ENCODE assay signal across 8 mouse cellular contexts in genomic region chr13:34187571-34187970, GRCm38 (mm10). TPM values are rescaled to one million over a fixed set of nuclear protein-coding genes. Genes with fewer than 3 reads are reported as not detected.
A peak's percentile ranks its signal among the peaks of the same experiment; 100 is the strongest.
DNase-seq lines count a peak whose midpoint lies in the region; ATAC-seq lines count a peak whose summit lies in the region.

No protein-coding gene starts in this region.

- DNase-seq in 3T3-L1 (ENCODE audit: low read depth, low spot score), result peak; percentile 87
- DNase-seq in adrenal gland, adult (ENCODE audit: inconsistent age in 2 of 2, low spot score in 1 of 2), result peak; percentile 71 to 90
- peak; percentile 90 for DNase-seq in embryo, embryonic 10.5 days (ENCODE audit: low spot score)
- peak; percentile 61 for DNase-seq in kidney, adult 11 months
- peak; percentile 66 for DNase-seq in left cerebral cortex, postnatal 4 days
- peak; percentile 91 for DNase-seq in midbrain, embryonic 14.5 days
- peak; percentile 30 to 58 for DNase-seq in spleen, adult 18-20 months

- H3K9ac ChIP-seq in midbrain, embryonic 14.5 days (replicated peaks; ENCODE audit: low read length), result no peak overlapping the region

- H3K36me3 ChIP-seq in midbrain, embryonic 14.5 days (ENCODE audit: control insufficient read depth, insufficient read depth, low read length), result peaks cover 47% of the 10 kb centered on the region

- no peak overlapping the region for H3K27ac ChIP-seq in midbrain, embryonic 14.5 days (replicated peaks; ENCODE audit: low read depth, low read length)

- no peaks in the 10 kb centered on the region for H3K9me3 ChIP-seq in midbrain, embryonic 14.5 days (ENCODE audit: control insufficient read depth, low read length)

- H3K4me1 ChIP-seq in midbrain, embryonic 14.5 days (ENCODE audit: control insufficient read depth, insufficient read depth, low read length), result no peaks in the 10 kb centered on the region

- 12% methylated on average over 5 of the region's 5 CpGs for WGBS in midbrain, embryonic 14.5 days

- H3K4me3 ChIP-seq in midbrain, embryonic 14.5 days (replicated peaks; ENCODE audit: low read depth, low read length), result no peak overlapping the region

- intact Hi-C loops in left cerebral cortex, postnatal 4 days (cut with DNase I), result loop anchor here (5.0 to 10.0 kb wide), 2 partner anchors 155 to 677 kb away; no protein-coding TSS in a partner anchor

- no peaks in the 10 kb centered on the region for H3K27me3 ChIP-seq in midbrain, embryonic 14.5 days (ENCODE audit: control insufficient read depth, insufficient read depth, low read length)

- peak; percentile 93 for ATAC-seq in granulocyte monocyte progenitor cell, adult 5-6 weeks (replicated peaks; ENCODE audit: poor library complexity, severe bottlenecking)
- ATAC-seq in midbrain, embryonic 14.5 days (ENCODE audit: low FRiP score, low TSS enrichment), result peak; percentile 86; the same call in 1 of the 2 replicates

- no peak overlapping the region for H3K4me2 ChIP-seq in midbrain, embryonic 14.5 days (ENCODE audit: low read length)

RNA-seq across cellular contexts. Expression of gene Psmg4, which starts 24.8 kb away (rescaled TPM):
- 50.2 and 81.2 TPM in 2 replicates for total RNA-seq in granulocyte monocyte progenitor cell, adult 5-6 weeks (2014; fragmentation: Nextera tagmentation)
- 181 and 240 TPM in 2 replicates for total RNA-seq in granulocyte monocyte progenitor cell, adult 5-6 weeks (2017)
- 10 to 100 TPM; 45.5 to 46.4 TPM for total RNA-seq in left cerebral cortex, postnatal 4 days (2021)
- polyA plus RNA-seq in midbrain, embryonic 14.5 days (2014; fragmentation: Nextera tagmentation; extraction: Ambion mirVana), result 79.2 and 96.7 TPM in 2 replicates

RNA-seq across cellular contexts. Expression of gene Tubb2b, which starts 57.3 kb away (rescaled TPM):
- not detected in 2 replicates for total RNA-seq in granulocyte monocyte progenitor cell, adult 5-6 weeks (2014; fragmentation: Nextera tagmentation)
- not detected in 2 replicates for total RNA-seq in granulocyte monocyte progenitor cell, adult 5-6 weeks (2017)
- 1,000 to 10,000 TPM; 3,894 to 3,983 TPM for total RNA-seq in left cerebral cortex, postnatal 4 days (2021)
- 758 and 1,005 TPM in 2 replicates for polyA plus RNA-seq in midbrain, embryonic 14.5 days (2014; fragmentation: Nextera tagmentation; extraction: Ambion mirVana)

Comparison
In these comparisons a context has a peak if more than half of its experiments do, and no peak if none do; other contexts are left out.
1. RNA of gene Tubb2b, which starts 57.3 kb away (total RNA-seq): 3,894 to 3,983 TPM in left cerebral cortex, postnatal 4 days; not detected in granulocyte monocyte progenitor cell, adult 5-6 weeks; every median in the first group is over 1,000 times any median in the second.
2. Peak in every context shown above with its lines, with median percentiles within 50 percentile points of each other: DNase-seq.